Mouse (Mus musculus) frontal cortex, postnatal 10 days (tissue): Measurements from ENCODE around the gene Bag1.
"Not testable (repeated sequence)": the region's sequence is repeated elsewhere in the genome, so short reads cannot be mapped to it uniquely, and the experiment has no call there.

Experiments used
- DNase-seq, 2 experiments: peaks; one replicate each; pipeline ENCODE4 v3.0.0; 2022; ENCODE audit warnings: low spot score in 2 of 2, mixed read lengths in 1 of 2

The Bag1 gene

DNA sequence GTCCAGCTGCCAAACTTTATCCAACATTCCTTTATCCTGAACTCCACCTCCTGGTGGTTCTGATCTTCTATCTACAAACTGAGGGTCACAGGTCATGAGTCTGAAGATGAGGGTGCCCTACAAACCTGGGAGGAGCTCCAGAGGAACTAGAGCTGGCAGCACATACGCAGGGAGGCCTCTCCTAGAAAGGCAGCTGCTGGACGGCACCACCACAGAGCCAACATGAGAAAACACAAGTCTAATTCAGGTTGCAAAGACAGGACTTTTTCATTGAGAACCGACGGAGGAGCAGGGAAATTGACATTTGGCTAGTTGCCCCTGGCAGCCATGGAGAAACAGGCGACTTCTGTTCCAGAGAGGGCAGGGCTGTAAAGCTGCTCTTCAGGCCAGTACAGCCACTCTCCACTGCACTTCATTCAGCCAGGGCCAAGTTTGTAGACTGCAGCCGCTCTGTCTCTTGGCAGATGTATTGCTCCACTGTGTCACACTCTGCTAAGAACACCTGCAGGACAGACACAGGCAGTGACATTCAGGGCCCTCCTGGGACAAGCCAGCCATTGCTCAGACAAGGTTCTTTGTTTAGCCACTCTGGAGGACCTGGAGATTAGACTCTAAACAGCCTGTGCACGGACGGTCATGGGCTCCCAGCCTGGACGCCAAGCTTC is 11.8 kb downstream of the Bag1 start:
- peak; percentile 48 to 72 for DNase-seq

- DNase-seq: not testable (repeated sequence)
Observed at GRCm38 (mm10) chr4:40934369-40934768, 13.7 kb downstream of the Bag1 start.

DNA sequence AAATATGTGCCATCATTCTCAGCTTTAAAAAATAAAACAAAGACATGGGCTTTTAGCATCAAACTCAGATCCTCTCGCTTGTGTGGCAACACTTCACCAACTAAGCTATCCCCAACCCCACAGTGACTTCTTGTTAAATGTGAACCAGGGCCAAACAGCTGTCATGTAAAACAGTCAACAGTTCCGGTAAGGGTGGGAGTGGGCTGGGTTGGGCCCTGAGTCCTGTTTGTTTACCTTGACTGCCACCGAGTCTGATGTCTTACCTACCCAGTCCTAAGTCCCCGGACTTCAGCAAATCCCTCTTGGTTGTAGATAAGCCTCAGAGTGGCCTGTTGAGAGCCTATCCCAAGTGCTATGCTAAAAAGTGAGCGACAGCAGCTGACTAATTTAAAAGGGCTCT is 14.4 kb downstream of the Bag1 start:
- no peak for DNase-seq

GRCm38 (mm10) chr4:40929046-40929445 is 19.0 kb downstream of the Bag1 start:
- DNase-seq: no peak

DNA sequence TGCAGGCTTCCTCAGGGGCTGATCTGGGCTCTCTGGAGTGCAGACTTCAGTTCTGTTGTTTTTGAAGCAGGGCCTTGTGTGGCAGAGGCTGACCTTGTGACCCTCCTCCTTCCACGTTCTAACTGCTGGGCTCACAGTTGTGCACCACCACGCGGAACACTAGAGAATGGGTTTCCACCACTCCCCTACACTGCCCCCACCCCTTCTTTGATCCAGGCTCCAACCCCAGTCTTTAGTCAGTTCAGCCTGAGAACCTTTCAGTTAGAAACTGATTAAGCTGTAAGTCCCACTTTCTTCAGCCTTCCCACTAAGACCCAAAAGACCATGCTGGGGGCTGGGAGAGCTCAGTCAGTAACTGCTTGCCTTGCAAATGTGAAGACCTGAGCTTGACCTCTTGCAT is 22.5 kb downstream of the Bag1 start:
- no peak for DNase-seq

GRCm38 (mm10) chr4:40923087-40923651 is 24.9 kb downstream of the Bag1 start:
- no peak for DNase-seq

DNA sequence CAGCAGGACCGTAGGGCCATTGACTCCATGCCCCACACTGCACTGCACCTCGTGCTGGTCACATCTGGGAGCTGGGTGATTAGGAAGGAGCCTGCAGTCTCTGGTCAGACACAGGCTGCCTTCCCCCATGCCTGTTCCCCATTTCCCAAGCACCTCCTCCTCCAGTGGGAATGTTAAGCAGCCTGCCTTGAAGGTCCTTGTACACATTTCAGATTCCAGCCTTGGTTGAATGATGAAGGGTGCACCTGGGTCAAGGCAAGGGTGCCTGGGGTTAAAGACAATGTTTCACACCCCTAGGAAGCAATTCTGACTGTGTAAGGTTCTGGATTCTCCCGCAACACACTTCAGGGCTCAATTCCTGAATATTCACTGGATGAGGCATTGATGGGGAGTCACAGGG is 26.8 kb downstream of the Bag1 start:
- no peak for DNase-seq

GRCm38 (mm10) chr4:40920576-40920975 is 27.5 kb downstream of the Bag1 start:
- no peak for DNase-seq

GRCm38 (mm10) chr4:40919785-40920184 is 28.3 kb downstream of the Bag1 start, which contains the start of gene Spink4:
Gene Spink4, plus strand, starts transcription at chr4:40920052.
- no peak for DNase-seq

GRCm38 (mm10) chr4:40916592-40917155 is 31.4 kb downstream of the Bag1 start:
- no peak for DNase-seq

- no peak for DNase-seq
Observed at GRCm38 (mm10) chr4:40915947-40916346, 32.1 kb downstream of the Bag1 start.

DNA sequence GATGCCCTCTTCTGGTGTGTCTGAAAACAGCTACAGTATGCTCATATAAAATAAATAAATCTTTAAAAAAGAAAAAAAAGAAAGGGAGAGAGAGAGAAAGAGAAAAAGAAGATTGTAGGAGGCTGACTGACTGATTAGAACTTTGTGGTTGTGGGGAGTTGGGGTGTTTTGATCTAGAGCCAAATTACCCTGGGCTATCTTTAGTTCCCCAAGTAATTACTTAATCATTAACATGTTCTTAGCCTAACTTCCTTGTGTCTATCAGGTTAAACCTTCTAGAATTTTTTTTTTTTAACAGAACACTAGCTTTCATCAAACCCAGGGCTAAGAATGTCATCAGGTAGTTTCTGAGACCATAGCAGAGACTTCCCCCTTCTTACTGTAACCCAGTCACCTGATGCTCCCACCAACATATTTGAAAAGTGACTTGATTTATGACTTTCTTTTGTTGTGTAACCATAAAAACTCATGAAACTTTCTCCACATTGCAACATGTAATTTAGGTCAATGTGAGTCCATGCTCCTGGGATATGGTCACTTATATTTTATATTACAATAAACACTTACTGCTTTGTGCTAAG is 33.7 kb downstream of the Bag1 start:
- DNase-seq: no peak

- DNase-seq: no peak
Observed at GRCm38 (mm10) chr4:40908261-40908969, 39.7 kb downstream of the Bag1 start.

- DNase-seq: no peak
Observed at GRCm38 (mm10) chr4:40906298-40906697, 41.8 kb downstream of the Bag1 start.

GRCm38 (mm10) chr4:40900612-40901011 is 47.5 kb downstream of the Bag1 start:
- DNase-seq: no peak

DNA sequence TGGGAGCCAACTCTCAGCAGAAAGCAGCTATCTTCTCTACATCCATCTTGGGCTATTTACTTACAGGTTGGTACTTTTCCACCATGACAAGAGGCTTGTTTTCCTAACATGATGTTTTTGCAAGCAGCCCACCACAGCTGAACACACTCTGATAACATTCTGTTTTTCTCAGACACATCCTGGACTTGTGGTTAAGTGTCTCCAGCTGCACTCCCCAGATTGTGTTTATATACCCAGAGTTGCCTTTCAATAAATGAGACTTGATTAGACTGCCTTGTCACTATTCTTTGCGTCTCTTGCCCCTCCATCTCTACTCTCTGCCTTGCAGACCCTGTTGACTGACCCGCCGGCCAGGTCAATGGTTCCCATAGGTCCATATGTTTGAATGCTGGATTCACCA is 48.0 kb downstream of the Bag1 start:
- no peak for DNase-seq

DNA sequence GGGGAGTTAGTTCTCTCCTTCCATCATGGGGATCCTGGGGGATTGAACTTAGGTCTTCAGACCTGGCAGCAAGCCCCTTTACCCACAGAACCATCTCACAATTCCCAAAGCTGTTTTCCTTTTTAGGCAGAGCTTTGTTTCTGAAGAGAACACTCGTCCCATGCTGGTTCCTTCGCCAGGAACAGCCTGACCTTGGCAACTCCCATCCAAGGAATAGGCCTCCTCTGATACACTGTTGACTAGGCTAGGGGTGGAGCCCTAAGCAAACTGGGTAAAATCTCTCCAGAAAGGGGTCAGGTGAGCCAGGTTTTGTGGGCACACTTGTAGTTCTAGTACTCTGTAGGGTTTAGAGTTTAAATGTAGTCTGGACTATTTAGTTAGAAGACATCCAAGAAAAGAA is 48.8 kb downstream of the Bag1 start:
- DNase-seq: no peak

GRCm38 (mm10) chr4:40898476-40899044 is 49.5 kb downstream of the Bag1 start:
- DNase-seq: no peak

DNA sequence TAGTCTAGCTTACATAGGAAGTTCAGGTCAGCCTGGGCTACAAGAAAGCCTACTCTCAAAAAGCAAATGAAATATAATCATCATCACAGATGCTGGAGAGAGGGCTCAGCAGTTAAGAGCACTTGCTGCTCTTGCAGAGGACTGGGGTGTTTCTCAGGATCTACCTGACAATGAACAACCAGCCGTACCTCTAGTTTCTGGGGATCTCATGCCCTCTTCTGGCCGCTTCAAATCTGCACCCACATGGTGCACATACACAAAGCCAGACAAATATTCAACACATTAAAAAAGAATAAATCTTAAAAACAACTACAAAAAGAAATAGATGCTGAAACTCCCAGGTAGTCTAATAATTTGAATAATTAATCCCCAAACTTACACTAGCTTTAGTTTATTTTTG is 52.4 kb downstream of the Bag1 start:
- no peak for DNase-seq

DNA sequence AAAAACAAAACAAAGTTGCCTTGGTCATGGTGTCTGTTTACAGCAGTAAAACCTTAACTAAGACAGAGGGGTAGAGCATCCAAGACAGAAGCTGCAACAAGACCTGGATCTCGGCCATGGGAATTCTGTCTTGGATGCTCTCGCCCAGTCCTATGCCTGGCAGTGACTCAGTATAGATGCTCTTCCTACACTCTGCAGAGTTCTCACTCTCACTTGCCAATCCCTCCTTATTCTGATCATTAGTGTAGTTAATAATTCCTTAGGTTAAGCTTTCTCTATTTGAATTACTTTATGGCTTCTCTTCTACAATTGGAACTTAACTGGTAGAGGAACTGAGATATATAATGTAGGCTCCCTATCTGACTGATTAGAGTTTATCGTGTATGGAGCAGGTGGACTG is 53.0 kb downstream of the Bag1 start:
- no peak for DNase-seq

DNA sequence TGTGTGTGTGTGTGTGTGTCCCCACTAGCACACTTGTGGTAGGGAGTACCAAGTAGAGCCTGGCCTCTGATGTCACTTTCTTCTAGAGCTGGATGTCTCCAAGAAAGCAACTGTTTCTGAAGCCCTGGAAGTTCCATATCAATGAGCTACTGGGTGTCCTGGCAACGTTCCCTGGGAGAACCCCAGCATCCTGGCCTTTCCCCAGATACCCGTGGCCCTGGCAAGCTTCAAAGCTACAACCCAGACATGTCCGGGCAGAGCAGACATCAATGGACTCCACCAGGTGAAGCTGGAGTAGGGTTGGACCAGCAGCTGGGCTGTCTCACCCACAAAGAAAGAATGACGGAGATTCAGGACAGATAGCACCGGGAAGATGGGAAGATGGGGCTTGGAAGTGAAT is 56.9 kb downstream of the Bag1 start:
- DNase-seq: no peak

GRCm38 (mm10) chr4:40889983-40890382 is 58.1 kb downstream of the Bag1 start:
- no peak for DNase-seq
